Mouse (Mus musculus): Measurements from ENCODE around the gene Tmem126a. TPM values are rescaled to one million over a fixed set of nuclear protein-coding genes. Genes with fewer than 3 reads are reported as not detected.

Tmem126a gene
- polyA plus RNA-seq, 1 experiment from 2014 or later: 136 TPM

- no peak overlapping the region for H3K27ac ChIP-seq (ENCODE audit: low read depth, low read length)
- H3K27me3 ChIP-seq (replicated peaks; ENCODE audit: control insufficient read depth, insufficient read depth, low read length): no peaks in the 10 kb centered on the region
- H3K4me3 ChIP-seq (ENCODE audit: low read depth, low read length): no peak overlapping the region
- no peaks in the 10 kb centered on the region for H3K4me1 ChIP-seq (replicated peaks; ENCODE audit: control insufficient read depth, insufficient read depth, low read length)
- no peak overlapping the region for H3K4me2 ChIP-seq (replicated peaks; ENCODE audit: low read depth)
- ATAC-seq: no peak
- H3K36me3 ChIP-seq (ENCODE audit: control insufficient read depth, insufficient read depth): 0 out of 2 replicates have a peak, but pooled peaks cover 2% of the 10 kb centered on the region
- TF ChIP-seq CTCF (IDR thresholded peaks at IDR 0.05; ENCODE audit: low read depth): no peak
- H3K9me3 ChIP-seq (ENCODE audit: control insufficient read depth): no peaks in the 10 kb centered on the region
- no peak overlapping the region for H3K9ac ChIP-seq (ENCODE audit: low read depth, low read length)
- 94% methylated on average over 5 of the region's 5 CpGs for WGBS
These were observed 4.4 kb upstream of the Tmem126a start for GRCm38 (mm10) chr7:90461441-90461840.

- Histone ChIP-seq H3K27ac (ENCODE audit: low read depth, low read length) (no peak overlapping the region), H3K36me3 (ENCODE audit: control insufficient read depth, insufficient read depth) (no peaks in the 10 kb centered on the region), H3K4me2 (replicated peaks; ENCODE audit: low read depth) (peak overlapping the region; percentile 13), H3K4me1 (replicated peaks; ENCODE audit: control insufficient read depth, insufficient read depth, low read length) (no peaks in the 10 kb centered on the region; the same call in 1 of the 2 replicates), H3K9me3 (ENCODE audit: control insufficient read depth) (no peaks in the 10 kb centered on the region), H3K4me3 (ENCODE audit: low read depth, low read length) (no peak overlapping the region), H3K27me3 (replicated peaks; ENCODE audit: control insufficient read depth, insufficient read depth, low read length) (no peaks in the 10 kb centered on the region), H3K9ac (ENCODE audit: low read depth, low read length) (no peak overlapping the region)
- WGBS: 18% methylated on average over 14 of the region's 14 CpGs
- peak; percentile 31; the same call in 1 of the 2 replicates for ATAC-seq
- peak; percentile 70 for TF ChIP-seq CTCF (IDR thresholded peaks at IDR 0.05; ENCODE audit: low read depth)
These were observed 3.9 kb upstream of the Tmem126a start for GRCm38 (mm10) chr7:90460930-90461329.

- Histone ChIP-seq H3K27me3 (replicated peaks; ENCODE audit: control insufficient read depth, insufficient read depth, low read length) (no peaks in the 10 kb centered on the region), H3K9me3 (ENCODE audit: control insufficient read depth) (no peaks in the 10 kb centered on the region), H3K9ac (ENCODE audit: low read depth, low read length) (no peak overlapping the region), H3K4me3 (ENCODE audit: low read depth, low read length) (no peak overlapping the region), H3K27ac (ENCODE audit: low read depth, low read length) (no peak overlapping the region), H3K4me2 (replicated peaks; ENCODE audit: low read depth) (peak overlapping the region; percentile 13; the same call in 1 of the 2 replicates), H3K4me1 (replicated peaks; ENCODE audit: control insufficient read depth, insufficient read depth, low read length) (no peaks in the 10 kb centered on the region; the same call in 1 of the 2 replicates), H3K36me3 (ENCODE audit: control insufficient read depth, insufficient read depth) (no peaks in the 10 kb centered on the region)
- WGBS: 42% methylated on average over 10 of the region's 10 CpGs
- TF ChIP-seq CTCF (IDR thresholded peaks at IDR 0.05; ENCODE audit: low read depth): no peak
- ATAC-seq: no peak
These were observed 3.3 kb upstream of the Tmem126a start for GRCm38 (mm10) chr7:90460330-90460729.

- TF ChIP-seq CTCF (IDR thresholded peaks at IDR 0.05; ENCODE audit: low read depth): peak; percentile 36; the same call in 1 of the 2 replicates
These were observed 488 bp upstream of the Tmem126a start for GRCm38 (mm10) chr7:90457517-90457916.

GRCm38 (mm10) chr7:90456149-90456844 is 732 bp downstream of the Tmem126a start:
- H3K27ac ChIP-seq (ENCODE audit: low read depth, low read length): peak overlapping the region; percentile 73
- TF ChIP-seq CTCF (IDR thresholded peaks at IDR 0.05; ENCODE audit: low read depth): no peak
- 16% methylated on average over 7 of the region's 7 CpGs for WGBS
- peak overlapping the region; percentile 75 for H3K4me2 ChIP-seq (replicated peaks; ENCODE audit: low read depth)
- H3K36me3 ChIP-seq (ENCODE audit: control insufficient read depth, insufficient read depth): peaks cover 8% of the 10 kb centered on the region
- H3K27me3 ChIP-seq (replicated peaks; ENCODE audit: control insufficient read depth, insufficient read depth, low read length): no peaks in the 10 kb centered on the region
- no peaks in the 10 kb centered on the region for H3K9me3 ChIP-seq (ENCODE audit: control insufficient read depth)
- peak overlapping the region; percentile 70 for H3K9ac ChIP-seq (ENCODE audit: low read depth, low read length)
- ATAC-seq: 0 out of 2 replicates have a peak, but pooled peaks have one; percentile 5
- no peaks in the 10 kb centered on the region; the same call in 1 of the 2 replicates for H3K4me1 ChIP-seq (replicated peaks; ENCODE audit: control insufficient read depth, insufficient read depth, low read length)
- peak overlapping the region; percentile 72 for H3K4me3 ChIP-seq (ENCODE audit: low read depth, low read length)

More at GRCm38 (mm10) chr7:90457517-90457916, 488 bp upstream of the Tmem126a start:
- H3K27me3 ChIP-seq (replicated peaks; ENCODE audit: control insufficient read depth, insufficient read depth, low read length): no peaks in the 10 kb centered on the region
- H3K36me3 ChIP-seq (ENCODE audit: control insufficient read depth, insufficient read depth): peaks cover 8% of the 10 kb centered on the region
- peak overlapping the region; percentile 75 for H3K4me2 ChIP-seq (replicated peaks; ENCODE audit: low read depth)
- peak overlapping the region; percentile 70; the same call in 1 of the 2 replicates for H3K9ac ChIP-seq (ENCODE audit: low read depth, low read length)
- H3K4me3 ChIP-seq (ENCODE audit: low read depth, low read length): peak overlapping the region; percentile 72
- H3K27ac ChIP-seq (ENCODE audit: low read depth, low read length): peak overlapping the region; percentile 73; the same call in 1 of the 2 replicates
- H3K4me1 ChIP-seq (replicated peaks; ENCODE audit: control insufficient read depth, insufficient read depth, low read length): no peaks in the 10 kb centered on the region; the same call in 1 of the 2 replicates
- ATAC-seq: peak; percentile 28
- H3K9me3 ChIP-seq (ENCODE audit: control insufficient read depth): no peaks in the 10 kb centered on the region
- WGBS: 8% methylated on average over 10 of the region's 10 CpGs

GRCm38 (mm10) chr7:90444206-90444605 is 12.8 kb downstream of the Tmem126a start:
- no peaks in the 10 kb centered on the region for H3K9me3 ChIP-seq (ENCODE audit: control insufficient read depth)
- no peak overlapping the region for H3K27ac ChIP-seq (ENCODE audit: low read depth, low read length)
- no peak for ATAC-seq
- peaks cover 7% of the 10 kb centered on the region; the same call in 1 of the 2 replicates for H3K36me3 ChIP-seq (ENCODE audit: control insufficient read depth, insufficient read depth)
- H3K4me1 ChIP-seq (replicated peaks; ENCODE audit: control insufficient read depth, insufficient read depth, low read length): no peaks in the 10 kb centered on the region
- no peaks in the 10 kb centered on the region for H3K27me3 ChIP-seq (replicated peaks; ENCODE audit: control insufficient read depth, insufficient read depth, low read length)
- peak overlapping the region; percentile 80 for H3K4me2 ChIP-seq (replicated peaks; ENCODE audit: low read depth)
- under 1% methylated on average over 6 of the region's 6 CpGs for WGBS
- H3K4me3 ChIP-seq (ENCODE audit: low read depth, low read length): peak overlapping the region; percentile 98
- no peak for TF ChIP-seq CTCF (IDR thresholded peaks at IDR 0.05; ENCODE audit: low read depth)
- H3K9ac ChIP-seq (ENCODE audit: low read depth, low read length): peak overlapping the region; percentile 100

All from intestine, postnatal 0 days (tissue).